Mouse (Mus musculus): ENCODE measurements at regions not wholly inside any gene's neighbourhood (a gene's known extent, or its start where the extent isn't known, plus 50 kb on each side); places are given as distances from the start of the nearest gene placed in this dataset.

DNA sequence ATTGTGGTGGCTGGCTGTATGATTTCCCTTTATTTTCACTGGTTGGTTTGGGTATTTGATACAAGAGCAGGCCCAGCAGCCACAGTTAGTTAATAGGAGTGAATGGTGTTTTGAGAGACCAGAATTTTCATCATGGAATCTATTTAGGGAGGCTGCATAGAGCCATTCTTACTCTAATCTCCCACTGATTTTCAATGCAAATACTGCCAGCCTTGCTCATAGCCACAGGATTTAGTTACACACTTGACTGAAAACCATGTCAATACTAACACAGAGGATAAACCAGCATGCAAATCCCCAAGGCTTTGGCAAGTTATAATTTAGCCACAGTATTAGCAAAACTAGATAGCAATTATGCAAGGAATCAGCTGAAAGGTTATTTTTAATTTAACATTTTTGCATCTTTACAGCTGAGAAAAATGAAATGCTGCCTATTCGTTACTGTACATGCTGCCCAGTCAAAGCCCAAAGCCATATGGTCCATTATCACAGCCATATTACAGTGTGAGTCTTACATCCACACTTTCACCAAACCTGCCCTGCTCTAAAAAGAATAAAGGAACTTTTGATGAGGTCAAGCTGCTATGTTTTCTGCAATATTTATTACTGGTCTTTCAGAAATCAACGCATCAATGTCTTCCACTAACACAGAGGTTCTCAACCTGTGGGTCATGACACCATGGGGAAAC is 1000.5 kb upstream of the Flrt2 start:
- intact Hi-C loops (cut with DNase I) = no loop called here
- no peak for DNase-seq

DNA sequence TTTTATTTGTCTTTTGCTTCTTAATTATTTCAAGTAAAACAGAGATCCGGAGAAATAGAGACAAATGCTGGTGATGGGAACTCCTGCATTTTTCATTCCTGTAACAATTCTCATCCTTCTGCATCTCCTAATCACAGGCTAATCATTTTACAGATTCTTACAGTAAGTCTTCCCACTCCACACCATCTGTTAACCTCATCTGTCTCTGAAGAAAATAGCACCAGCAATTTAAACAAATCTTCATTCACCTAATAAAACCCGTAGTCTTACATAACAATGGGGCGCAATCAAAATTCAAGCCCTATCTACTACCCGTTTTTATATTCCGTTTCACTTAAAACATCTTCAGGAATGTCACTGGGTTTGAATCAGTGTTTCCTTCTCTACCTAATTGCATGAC is 960.6 kb upstream of the Flrt2 start:
- no peak for DNase-seq
- intact Hi-C loops (cut with DNase I) = no loop called here

DNA sequence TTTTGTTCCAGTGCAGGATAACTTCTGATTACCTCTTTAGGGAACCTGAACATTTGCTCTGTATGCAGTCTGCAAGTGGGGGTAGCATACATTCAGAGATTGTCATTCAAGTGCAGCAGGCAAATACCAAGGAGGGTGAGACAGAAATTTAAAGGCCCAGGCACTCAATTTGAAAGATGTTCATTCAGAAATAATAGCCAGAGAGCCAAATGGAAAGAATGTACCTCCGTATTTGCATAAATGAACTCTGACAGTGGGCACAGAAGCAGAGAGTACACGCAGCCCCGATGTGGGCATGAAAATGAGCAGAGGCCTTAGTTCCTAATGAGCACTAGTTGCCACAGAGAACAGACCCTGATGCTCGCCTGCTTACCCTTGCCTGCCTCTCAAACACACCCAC is 958.8 kb upstream of the Flrt2 start:
- intact Hi-C loops (cut with DNase I) = no loop called here
- peak in 1 of 2 experiments; percentile 1 for DNase-seq

DNA sequence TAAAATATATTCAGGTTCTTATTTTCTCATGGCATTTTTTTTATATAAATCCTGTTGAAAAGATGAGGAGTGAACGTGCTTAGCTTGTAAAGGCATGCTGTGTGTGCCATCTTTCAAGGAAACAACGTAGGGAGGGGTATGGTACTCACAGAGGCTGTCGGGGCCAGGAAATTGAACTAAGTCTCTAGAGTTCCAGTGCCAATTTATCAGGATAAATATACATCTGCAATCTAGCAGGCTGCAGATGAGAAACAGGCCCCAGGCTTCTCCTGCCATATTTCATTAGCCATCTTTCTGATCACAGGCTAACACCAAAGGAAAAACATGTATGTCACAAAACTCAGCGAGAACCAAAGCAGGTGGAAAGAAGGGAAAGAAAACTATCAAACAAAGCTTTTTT is 954.8 kb upstream of the Flrt2 start:
- intact Hi-C loops (cut with DNase I) = no loop called here
- DNase-seq = no peak

DNA sequence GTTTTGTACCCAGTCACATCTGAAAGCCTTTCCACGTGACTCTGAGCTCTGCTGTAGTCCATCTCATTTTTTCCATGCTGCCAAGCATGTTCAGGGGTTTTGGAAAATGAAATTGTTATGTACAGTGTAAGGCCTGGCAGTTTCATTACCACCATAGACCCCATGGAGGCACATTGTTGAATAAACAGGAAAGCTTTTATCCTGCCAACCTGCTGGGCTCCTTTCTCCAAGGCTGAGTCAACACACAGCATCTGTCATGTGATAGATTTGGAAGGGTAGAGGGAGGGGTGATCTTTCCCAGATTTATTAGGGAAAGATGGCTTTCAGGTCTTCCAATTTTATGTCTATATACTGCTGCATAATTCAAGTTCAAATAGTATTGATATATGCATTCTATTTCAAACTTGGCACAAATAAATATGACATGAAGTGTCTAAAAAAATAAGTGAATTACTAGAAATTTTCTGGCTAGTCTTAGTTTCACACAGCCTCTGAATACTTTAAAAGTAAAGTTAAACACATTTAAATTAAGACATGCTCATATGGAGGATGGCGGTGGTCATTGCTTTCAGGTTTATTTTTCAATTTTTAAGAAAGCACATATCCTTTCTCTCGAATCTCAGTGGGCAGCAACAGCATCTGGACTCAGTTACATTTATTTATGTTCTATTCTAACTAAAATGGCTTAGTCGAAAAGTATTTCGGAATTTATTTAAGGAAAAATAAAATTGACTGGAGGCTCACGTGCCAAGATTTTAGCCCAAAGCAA is 942.1 kb upstream of the Flrt2 start:
- intact Hi-C loops (cut with DNase I) = no loop called here
- no peak for DNase-seq

DNA sequence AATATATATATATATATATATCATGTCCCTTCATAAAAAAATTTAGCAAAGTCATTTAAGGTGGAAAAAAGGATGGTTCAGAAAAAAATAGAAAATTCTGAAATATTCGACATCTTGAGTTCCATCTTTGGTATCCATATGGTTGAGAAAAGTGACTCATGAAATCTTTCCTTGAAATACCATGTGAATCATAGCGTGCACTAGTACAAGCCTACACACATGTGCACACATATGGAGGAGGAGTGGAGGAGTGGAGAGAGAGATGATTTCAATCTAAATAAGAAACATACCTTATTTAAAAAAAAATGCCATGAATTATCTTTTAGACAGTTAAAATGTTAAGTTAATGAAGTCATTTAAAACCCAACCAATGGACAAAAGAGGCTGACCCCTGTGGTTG is 936.3 kb upstream of the Flrt2 start:
- no peak for DNase-seq
- intact Hi-C loops (cut with DNase I) = no loop called here

DNA sequence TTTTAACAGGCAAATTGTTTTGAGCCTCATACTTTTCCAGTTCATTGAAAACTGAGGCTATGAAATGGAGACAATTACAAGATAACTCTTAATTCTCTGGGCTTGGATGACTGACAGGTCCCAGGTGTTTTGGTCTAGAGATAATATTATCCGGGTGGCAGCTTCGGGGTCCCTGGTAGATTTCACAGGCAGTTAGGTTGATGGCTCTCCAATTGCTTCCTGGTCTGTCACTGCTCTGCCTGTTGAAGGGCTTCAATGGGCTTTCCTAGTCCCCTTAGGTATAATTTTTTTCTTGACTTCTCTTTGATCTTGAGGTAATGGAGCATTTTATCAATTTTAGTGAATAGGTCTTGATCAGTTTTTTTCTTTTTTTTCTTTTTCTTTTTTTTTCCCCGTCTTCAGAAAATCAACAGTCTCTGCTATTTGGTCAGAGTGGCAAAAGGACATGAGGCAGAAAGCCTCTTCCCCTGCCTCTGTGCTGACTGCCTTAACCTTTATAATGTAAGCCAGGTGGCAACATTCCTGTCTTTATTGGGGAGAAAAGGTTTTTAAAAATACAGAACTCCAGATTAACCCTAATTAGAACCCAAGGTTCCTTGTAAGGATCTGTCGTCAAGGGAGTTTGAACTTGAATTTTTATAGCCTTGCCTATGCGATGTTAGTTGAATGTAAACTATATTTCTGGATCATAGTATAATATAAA is 896.0 kb upstream of the Flrt2 start:
- intact Hi-C loops (cut with DNase I) = no loop called here

DNA sequence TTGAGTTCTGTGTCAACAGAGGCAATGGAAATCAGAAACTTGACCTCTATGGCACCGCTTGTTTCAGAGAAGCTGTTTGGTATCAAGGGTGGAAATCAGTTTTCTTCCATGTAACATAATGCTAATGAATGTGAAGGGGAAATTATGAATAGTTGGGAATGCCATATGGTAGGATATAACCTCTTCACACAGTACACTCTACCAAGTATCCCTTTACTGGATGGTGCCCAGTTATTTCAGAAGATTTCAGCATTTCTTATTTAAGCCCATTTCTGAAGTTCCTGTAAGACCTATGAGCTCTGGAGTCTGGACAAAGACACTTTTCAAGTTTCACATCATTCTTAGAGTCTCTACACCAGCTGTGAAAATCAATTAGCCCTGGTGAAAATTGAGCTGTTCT is 887.3 kb upstream of the Flrt2 start:
- intact Hi-C loops (cut with DNase I) = no loop called here

More for the DNA sequence above, 896.0 kb upstream of the Flrt2 start:
- no peak for DNase-seq

DNA sequence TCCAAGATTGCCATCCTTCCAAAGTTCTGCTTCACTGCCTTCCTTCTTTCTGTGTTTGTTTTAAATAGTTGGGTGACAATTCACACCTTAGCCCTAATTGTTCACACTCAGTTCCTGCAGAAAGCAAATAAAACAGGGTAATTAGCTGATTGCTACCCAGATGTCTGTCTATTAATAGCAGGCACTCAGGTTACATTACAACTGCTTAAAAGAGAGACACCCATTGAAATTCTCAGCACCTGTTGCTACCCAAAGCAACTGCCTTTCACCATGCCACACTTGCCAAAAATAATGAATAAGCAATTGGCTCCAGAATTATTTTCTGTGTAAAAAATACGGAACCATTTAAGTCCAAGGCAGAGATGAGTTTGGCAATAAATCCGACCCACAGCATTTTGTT is 860.6 kb upstream of the Flrt2 start:
- intact Hi-C loops (cut with DNase I) = no loop called here
- DNase-seq = no peak

More for the DNA sequence above, 887.3 kb upstream of the Flrt2 start:
- DNase-seq = no peak

DNA sequence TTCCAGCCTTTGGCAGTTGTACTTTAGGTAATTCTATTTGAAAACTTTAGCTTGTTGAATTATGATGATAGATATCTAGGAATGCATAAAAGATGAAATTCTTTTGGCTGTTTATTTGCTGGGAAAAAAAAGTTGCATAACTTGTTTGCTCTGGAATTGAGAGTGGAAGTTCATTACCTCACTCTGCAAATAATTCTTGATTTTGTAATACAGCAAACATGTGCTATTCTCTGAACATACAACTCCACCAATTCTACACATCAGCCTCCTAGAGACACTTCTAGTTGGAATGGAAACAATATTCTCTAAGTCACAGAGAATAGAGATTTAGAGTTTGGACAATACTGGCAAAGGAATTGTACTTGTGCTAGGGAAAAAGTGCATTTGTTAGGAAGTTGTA is 829.3 kb upstream of the Flrt2 start:
- intact Hi-C loops (cut with DNase I) = no loop called here

DNA sequence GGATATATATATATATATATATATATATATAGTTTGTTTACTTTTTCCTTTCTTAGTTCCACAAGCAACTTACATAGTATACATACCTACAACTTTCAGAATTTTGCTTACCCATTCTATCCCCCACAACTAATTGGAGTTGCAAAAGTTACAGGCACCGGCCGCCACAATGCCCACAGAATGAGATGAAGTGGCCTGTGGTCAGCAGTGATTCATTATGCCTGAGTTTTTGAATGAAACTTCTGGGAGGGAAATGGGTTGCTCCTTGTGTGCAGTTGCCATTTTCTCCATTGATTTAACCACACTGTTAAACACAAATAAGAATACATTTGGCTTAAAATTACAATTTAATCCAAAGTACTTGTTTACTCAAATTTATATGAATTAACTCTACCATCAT is 781.2 kb upstream of the Flrt2 start:
- DNase-seq = no peak
- intact Hi-C loops (cut with DNase I) = no loop called here

More for the DNA sequence above, 829.3 kb upstream of the Flrt2 start:
- DNase-seq = no peak

DNA sequence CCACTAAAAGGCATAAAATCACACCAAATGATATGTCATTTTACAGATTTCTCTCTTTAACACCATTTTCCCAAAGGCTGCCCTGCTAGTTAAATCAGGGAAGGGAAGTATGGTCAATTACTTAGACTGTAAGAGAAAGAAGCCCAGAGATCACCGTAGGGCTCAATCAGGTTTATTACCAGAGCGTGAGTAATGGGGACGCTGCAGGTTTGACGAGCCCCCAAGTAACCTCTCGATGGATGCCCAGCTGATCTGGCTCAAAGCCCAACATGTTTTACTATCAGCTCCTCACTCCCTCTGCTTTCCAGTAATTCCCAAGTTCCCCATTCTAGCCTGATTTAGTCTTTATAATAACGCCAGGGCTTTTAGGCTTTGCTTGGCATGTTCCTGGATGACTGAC is 749.0 kb upstream of the Flrt2 start:
- DNase-seq = no peak
- intact Hi-C loops (cut with DNase I) = no loop called here

Small RNAs in the stretch of these regions (microRNA-seq; reads per million reads assigned to microRNA genes)
- gene Mir8099-2 = 0 reads per million in 2 experiments

All from heart, postnatal 10 days (tissue).